Mouse (Mus musculus) testis, adult 2 months (tissue): ENCODE measurements around the gene March11.

Source experiments
- CTCF ChIP-seq: fragments of 200-500 bp; IDR thresholded peaks from 2 replicates; pipeline ENCODE4 v1.5.1; 2012; ENCODE audit warnings: low read depth, mild to moderate bottlenecking, inconsistent platforms, low read length, moderate library complexity; ENCODE audit not compliant: control insufficient read depth, insufficient read depth, insufficient replicate concordance
- POLR2A ChIP-seq: fragments of 200-500 bp; IDR thresholded peaks from 2 replicates; pipeline ENCODE4 v1.6.1; 2012; ENCODE audit warnings: low read depth, mild to moderate bottlenecking, inconsistent platforms, low read length, moderate library complexity; ENCODE audit not compliant: control insufficient read depth

GRCm38 (mm10) chr15:26340966-26341365 is 32.1 kb downstream of the March11 start:
- TF ChIP-seq POLR2A (no peak), CTCF (no peak)
